Mouse (Mus musculus) neural tube, embryonic 14.5 days (tissue): ENCODE measurements around the gene Gm15319. TPM values are rescaled to one million over a fixed set of nuclear protein-coding genes. Genes with fewer than 3 reads are reported as not detected.
"Not testable (repeated sequence)": the region's sequence is repeated elsewhere in the genome, so short reads cannot be mapped to it uniquely, and the experiment has no call there.

Experiments
- ATAC-seq: fragments of 200-750 bp; cut with Nextera tagmentation; 2 replicates; pipeline ENCODE4 v1.8.0; 2017; ENCODE audit warnings: low read depth, mild to moderate bottlenecking, moderate TSS enrichment, moderate library complexity
- H3K27ac ChIP-seq: fragments of 300-500 bp; sonication (generic); 2 replicates; pipeline ENCODE4 v1.5.1; 2014; ENCODE audit warnings: low read depth, mild to moderate bottlenecking, control low read depth, low read length, moderate library complexity, mixed read lengths
- H3K27me3 ChIP-seq: fragments of 300-500 bp; sonication (generic); 2 replicates; pipeline ENCODE4 v1.6.1; 2014; ENCODE audit warnings: low read length; ENCODE audit not compliant: control insufficient read depth, insufficient read depth
- H3K36me3 ChIP-seq: fragments of 300-500 bp; sonication (generic); 2 replicates; pipeline ENCODE4 v1.6.1; 2014; ENCODE audit warnings: low read length, mixed read lengths; ENCODE audit not compliant: control insufficient read depth, insufficient read depth
- H3K4me1 ChIP-seq: fragments of 300-500 bp; sonication (generic); 2 replicates; pipeline ENCODE4 v1.6.1; 2014; ENCODE audit warnings: low read length; ENCODE audit not compliant: control insufficient read depth, insufficient read depth
- H3K4me2 ChIP-seq: fragments of 300-500 bp; sonication (generic); 2 replicates; pipeline ENCODE4 v1.6.1; 2014; ENCODE audit warnings: mild to moderate bottlenecking, low read depth, low read length, control low read depth
- H3K4me3 ChIP-seq: fragments of 300-500 bp; sonication (generic); 2 replicates; pipeline ENCODE4 v1.5.1; 2014; ENCODE audit warnings: low read depth, low read length, control low read depth, mixed read lengths
- H3K9ac ChIP-seq: fragments of 300-500 bp; sonication (generic); replicated peaks from 2 replicates; pipeline ENCODE4 v1.6.1; 2014; ENCODE audit warnings: low read depth, mild to moderate bottlenecking, control low read depth, low read length, mixed read lengths
- H3K9me3 ChIP-seq: fragments of 300-500 bp; sonication (generic); 2 replicates; pipeline ENCODE4 v1.6.1; 2016; ENCODE audit warnings: low read length; ENCODE audit not compliant: control insufficient read depth
- WGBS: fragments of 180-500 bp; shearing (Covaris S2); extraction: QIAGEN DNeasy Blood & Tissue Kit; methylation state at CpG from one replicate; pipeline ENCODE4 v1.1.7; 2014; 5-methylcytosine and 5-hydroxymethylcytosine counted together
- polyA plus RNA-seq: library from polyadenylated mRNA; unstranded; fragments of >200 nt; fragmentation: Nextera tagmentation; extraction: Ambion mirVana; gene quantifications from 2 replicates; pipeline ENCODE4 v1.2.1, GENCODE M21; 2014

The Gm15319 gene
- polyA plus RNA-seq, 1 experiment from 2014 or later: 0.19 TPM

GRCm38 (mm10) chr8:20287706-20288105, 75.3 kb downstream of the Gm15319 start:
- H3K27me3 ChIP-seq, H3K9ac ChIP-seq, H3K4me3 ChIP-seq, H3K4me2 ChIP-seq, H3K27ac ChIP-seq, H3K4me1 ChIP-seq, H3K9me3 ChIP-seq, H3K36me3 ChIP-seq, ATAC-seq: not testable (repeated sequence)
- WGBS: 92% methylated on average over 3 of the region's 3 CpGs
